Mouse (Mus musculus) forebrain, embryonic 11.5 days (tissue): ENCODE results near the gene Rbm38. TPM values are rescaled to one million over a fixed set of nuclear protein-coding genes. Genes with fewer than 3 reads are reported as not detected.
A peak's percentile ranks its signal among the peaks of the same experiment; 100 is the strongest.

Experiments used
- ATAC-seq: fragments of 200-750 bp; cut with Nextera tagmentation; replicated peaks from 2 replicates; pipeline ENCODE4 v1.8.0; 2017; ENCODE audit warnings: moderate TSS enrichment; ENCODE audit not compliant: low FRiP score
- DNase-seq: peaks from one replicate; pipeline ENCODE4 v3.0.0-alpha.2; 2017; ENCODE audit warnings: low spot score
- H3K27ac ChIP-seq: fragments of 300-500 bp; sonication (generic); 2 replicates; pipeline ENCODE4 v1.5.1; 2014; ENCODE audit warnings: low read depth, low read length
- H3K27me3 ChIP-seq: fragments of 300-500 bp; sonication (generic); 2 replicates; pipeline ENCODE4 v1.6.1; 2014; ENCODE audit warnings: mild to moderate bottlenecking, low read length, mixed read lengths; ENCODE audit not compliant: control insufficient read depth, insufficient read depth
- H3K36me3 ChIP-seq: fragments of 300-500 bp; sonication (generic); 2 replicates; pipeline ENCODE4 v1.6.1; 2014; ENCODE audit warnings: mild to moderate bottlenecking, low read length, moderate library complexity, mixed read lengths; ENCODE audit not compliant: control insufficient read depth, insufficient read depth
- H3K4me1 ChIP-seq: fragments of 300-500 bp; sonication (generic); replicated peaks from 2 replicates; pipeline ENCODE4 v1.6.1; 2014; ENCODE audit warnings: low read length, mixed read lengths; ENCODE audit not compliant: control insufficient read depth, insufficient read depth
- H3K4me2 ChIP-seq: fragments of 300-500 bp; sonication (generic); 2 replicates; pipeline ENCODE4 v1.6.1; 2014; ENCODE audit warnings: low read depth, mild to moderate bottlenecking, low read length, moderate library complexity, mixed read lengths; ENCODE audit not compliant: severe bottlenecking
- H3K4me3 ChIP-seq: fragments of 300-500 bp; sonication (generic); 2 replicates; pipeline ENCODE4 v1.5.1; 2014; ENCODE audit warnings: low read depth, low read length
- H3K9ac ChIP-seq: fragments of 300-500 bp; sonication (generic); 2 replicates; pipeline ENCODE4 v1.6.1; 2014; ENCODE audit warnings: low read length
- H3K9me3 ChIP-seq: fragments of 300-500 bp; sonication (generic); 2 replicates; pipeline ENCODE4 v1.6.1; 2016; ENCODE audit warnings: low read length, mixed read lengths; ENCODE audit not compliant: control insufficient read depth
- WGBS: fragments of 180-500 bp; shearing (Covaris S2); extraction: QIAGEN DNeasy Blood & Tissue Kit; methylation state at CpG from one replicate; pipeline ENCODE4 v1.1.7; 2014; 5-methylcytosine and 5-hydroxymethylcytosine counted together
- polyA plus RNA-seq: library from polyadenylated mRNA; unstranded; fragments of >200 nt; fragmentation: Nextera tagmentation; extraction: Ambion mirVana; gene quantifications from 2 replicates; pipeline ENCODE4 v1.2.1, GENCODE M21; 2014

The Rbm38 gene
- polyA plus RNA-seq, 1 experiment from 2014 or later, result 111 TPM

DNA sequence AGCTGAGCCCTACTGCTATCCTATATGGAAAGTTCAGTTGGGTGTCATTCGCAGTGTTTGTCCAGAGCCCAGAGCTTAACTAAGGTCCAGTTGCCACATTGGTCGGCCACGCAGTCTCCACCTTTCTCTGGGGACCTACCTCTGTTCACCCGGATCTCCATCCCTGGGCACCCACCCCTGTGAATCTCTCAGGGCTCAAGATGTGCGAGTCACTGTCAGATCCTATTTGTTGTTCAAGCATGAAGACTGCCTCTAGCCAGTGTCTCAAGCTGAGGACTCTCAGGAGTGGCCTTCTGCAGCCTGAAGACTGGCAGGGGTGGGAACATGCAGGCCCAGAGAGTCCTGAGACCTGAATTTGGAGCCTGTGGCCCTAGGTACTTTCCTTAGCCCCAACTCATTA lies 15.8 kb downstream of the Rbm38 start:
- H3K4me2 ChIP-seq, result no peak overlapping the region
- no peak overlapping the region for H3K9ac ChIP-seq
- H3K27me3 ChIP-seq, result no peaks in the 10 kb centered on the region
- no peak overlapping the region for H3K4me3 ChIP-seq
- peaks cover 9% of the 10 kb centered on the region; the same call in 1 of the 2 replicates for H3K36me3 ChIP-seq
- no peaks in the 10 kb centered on the region for H3K9me3 ChIP-seq
- DNase-seq, result no peak
- no peak for ATAC-seq
- H3K4me1 ChIP-seq, result no peaks in the 10 kb centered on the region
- 92% methylated on average over 5 of the region's 5 CpGs for WGBS
- no peak overlapping the region for H3K27ac ChIP-seq

DNA sequence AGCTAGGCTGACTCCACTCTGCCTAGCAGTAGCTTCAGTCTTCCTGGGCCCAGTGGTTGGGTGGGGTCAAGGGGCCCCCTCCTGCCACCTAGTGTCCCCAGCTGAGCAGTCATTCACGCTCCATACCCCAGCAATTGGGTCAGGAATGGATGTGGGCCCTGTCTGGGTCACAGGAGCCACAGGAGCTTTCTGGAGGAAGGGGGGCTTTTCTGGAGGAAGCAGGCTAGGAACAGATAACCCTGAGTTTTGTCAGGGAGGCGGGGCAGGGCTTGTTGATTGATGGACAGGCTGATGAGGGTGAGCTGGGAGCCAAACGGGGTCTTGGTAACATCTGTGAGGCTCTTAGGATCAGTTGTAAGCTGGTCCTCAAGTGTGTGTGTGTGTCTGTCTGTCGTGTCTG lies 16.3 kb downstream of the Rbm38 start:
- no peak for DNase-seq
- Histone ChIP-seq H3K9me3 (no peaks in the 10 kb centered on the region), H3K4me3 (no peak overlapping the region), H3K27ac (peak overlapping the region; percentile 6; the same call in 1 of the 2 replicates), H3K4me2 (no peak overlapping the region), H3K36me3 (peaks cover 6% of the 10 kb centered on the region; the same call in 1 of the 2 replicates), H3K27me3 (no peaks in the 10 kb centered on the region), H3K9ac (no peak overlapping the region), H3K4me1 (no peaks in the 10 kb centered on the region)
- no peak for ATAC-seq
- 74% methylated on average over 4 of the region's 4 CpGs for WGBS

GRCm38 (mm10) chr2:173037347-173037746 lies 17.0 kb downstream of the Rbm38 start:
- H3K27ac ChIP-seq, result no peak overlapping the region
- no peak for ATAC-seq
- H3K4me3 ChIP-seq, result no peak overlapping the region
- no peak overlapping the region for H3K4me2 ChIP-seq
- H3K9me3 ChIP-seq, result no peaks in the 10 kb centered on the region
- no peaks in the 10 kb centered on the region for H3K4me1 ChIP-seq
- 72% methylated on average over 5 of the region's 5 CpGs for WGBS
- H3K27me3 ChIP-seq, result no peaks in the 10 kb centered on the region
- DNase-seq, result no peak
- peaks cover 6% of the 10 kb centered on the region; the same call in 1 of the 2 replicates for H3K36me3 ChIP-seq
- H3K9ac ChIP-seq, result no peak overlapping the region

DNA sequence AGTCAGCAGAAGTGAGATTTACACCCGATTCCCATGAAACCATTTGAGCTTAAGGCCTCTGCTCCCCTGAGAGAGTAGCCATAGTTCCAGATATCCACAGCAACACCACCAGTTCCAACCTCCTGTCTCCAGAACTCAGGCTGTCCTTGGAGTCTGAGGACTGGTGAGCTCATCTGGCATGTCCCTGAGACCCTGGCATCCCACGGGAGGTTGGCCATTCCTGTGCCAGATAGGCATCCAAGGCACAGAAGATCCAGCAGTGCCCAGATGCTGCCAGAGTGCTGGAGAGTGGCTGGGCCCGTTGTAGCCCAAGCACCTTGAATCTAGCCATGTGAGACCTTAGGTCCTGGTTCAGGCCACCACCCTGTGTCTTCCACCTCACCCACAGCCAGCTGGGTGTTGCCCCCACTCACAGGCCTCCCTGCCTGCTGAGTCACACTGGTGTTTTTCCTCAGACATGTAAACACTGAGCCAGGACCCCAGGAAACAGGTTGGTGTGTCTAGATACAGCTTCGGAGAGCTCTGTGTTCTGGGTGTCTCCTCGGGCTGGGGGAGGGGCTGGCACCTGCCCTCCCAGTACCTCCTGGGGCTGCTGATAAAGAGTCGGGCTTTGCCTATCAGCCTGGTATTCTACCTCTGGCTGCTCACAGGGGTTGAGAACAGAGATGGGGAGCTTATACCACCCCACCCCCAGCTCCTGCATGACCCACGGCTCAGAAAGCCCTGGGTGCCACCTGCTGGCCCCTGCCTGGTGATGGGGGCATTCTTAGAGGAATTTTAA lies 17.7 kb downstream of the Rbm38 start:
- Histone ChIP-seq H3K36me3 (peaks cover 6% of the 10 kb centered on the region; the same call in 1 of the 2 replicates), H3K9ac (no peak overlapping the region), H3K27ac (no peak overlapping the region), H3K27me3 (no peaks in the 10 kb centered on the region), H3K4me1 (no peaks in the 10 kb centered on the region), H3K4me3 (no peak overlapping the region), H3K4me2 (no peak overlapping the region), H3K9me3 (no peaks in the 10 kb centered on the region)
- DNase-seq (no peak), ATAC-seq (peak; percentile 38; the same call in 1 of the 2 replicates)
- WGBS, result 76% methylated on average over 7 of the region's 7 CpGs

- Histone ChIP-seq H3K4me1 (no peaks in the 10 kb centered on the region), H3K36me3 (peaks cover 3% of the 10 kb centered on the region; the same call in 1 of the 2 replicates), H3K27ac (no peak overlapping the region), H3K9ac (no peak overlapping the region), H3K27me3 (no peaks in the 10 kb centered on the region), H3K9me3 (no peaks in the 10 kb centered on the region), H3K4me2 (no peak overlapping the region), H3K4me3 (no peak overlapping the region)
- ATAC-seq (no peak), DNase-seq (no peak)
- 94% methylated on average over 4 of the region's 4 CpGs for WGBS
These were observed 18.7 kb downstream of the Rbm38 start for GRCm38 (mm10) chr2:173039041-173039440.

- Histone ChIP-seq H3K4me2 (no peak overlapping the region), H3K4me1 (no peaks in the 10 kb centered on the region), H3K27me3 (no peaks in the 10 kb centered on the region), H3K9ac (no peak overlapping the region), H3K9me3 (no peaks in the 10 kb centered on the region), H3K36me3 (no peaks in the 10 kb centered on the region; the same call in 1 of the 2 replicates), H3K27ac (no peak overlapping the region), H3K4me3 (no peak overlapping the region)
- ATAC-seq (no peak), DNase-seq (no peak)
- 86% methylated on average over 3 of the region's 3 CpGs for WGBS
These were observed 20.5 kb downstream of the Rbm38 start for GRCm38 (mm10) chr2:173040803-173041202.

DNA sequence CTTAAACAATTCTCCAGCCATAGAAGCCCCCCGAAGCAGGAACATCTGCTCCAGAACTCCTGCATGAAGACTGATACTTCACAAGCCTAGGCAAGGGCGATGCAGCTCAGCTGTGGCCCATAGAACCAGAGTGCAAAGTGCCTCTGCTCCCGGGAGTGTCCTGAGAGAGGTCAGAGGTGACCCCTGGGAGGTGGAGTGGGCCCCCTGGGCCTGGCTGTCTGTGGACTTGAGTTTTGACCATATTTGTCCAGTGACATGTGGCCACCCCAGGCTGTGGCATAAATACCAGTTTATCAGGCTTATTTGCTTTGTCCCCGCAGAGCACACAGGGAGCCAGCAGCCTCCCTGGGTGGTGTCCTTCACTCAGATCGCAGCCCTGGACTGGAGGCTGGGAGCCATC lies 20.9 kb downstream of the Rbm38 start:
- no peaks in the 10 kb centered on the region for H3K36me3 ChIP-seq
- H3K9me3 ChIP-seq, result no peaks in the 10 kb centered on the region
- H3K27ac ChIP-seq, result no peak overlapping the region
- no peak overlapping the region for H3K4me3 ChIP-seq
- no peak overlapping the region for H3K9ac ChIP-seq
- no peaks in the 10 kb centered on the region for H3K27me3 ChIP-seq
- DNase-seq (no peak), ATAC-seq (no peak)
- H3K4me1 ChIP-seq, result no peaks in the 10 kb centered on the region
- WGBS, result 76% methylated on average over 5 of the region's 5 CpGs
- H3K4me2 ChIP-seq, result no peak overlapping the region

DNA sequence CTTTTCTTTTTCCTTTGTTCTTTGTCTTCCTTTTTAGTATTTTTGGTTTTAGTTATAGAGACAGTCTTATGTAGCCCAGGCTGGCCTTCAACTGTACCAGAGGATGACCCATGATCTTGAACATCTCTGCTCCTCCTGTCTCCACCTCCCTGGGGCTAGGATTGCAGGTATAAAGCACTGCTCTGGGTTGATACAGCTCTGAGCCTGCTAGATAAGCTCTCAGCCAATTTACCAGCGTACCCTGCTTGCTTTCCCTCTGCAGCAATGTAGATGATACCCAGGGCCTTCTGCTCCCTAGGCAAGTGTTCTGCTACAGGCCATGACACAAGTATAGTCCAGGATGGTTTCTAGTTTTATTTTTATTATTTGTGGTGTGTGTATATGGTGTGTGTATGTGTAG lies 21.6 kb downstream of the Rbm38 start:
- H3K27ac ChIP-seq, result no peak overlapping the region
- no peaks in the 10 kb centered on the region for H3K36me3 ChIP-seq
- WGBS, result 69% methylated on average over 1 of the region's 1 CpGs
- no peak overlapping the region for H3K9ac ChIP-seq
- ATAC-seq, result no peak
- no peaks in the 10 kb centered on the region for H3K27me3 ChIP-seq
- no peak overlapping the region for H3K4me2 ChIP-seq
- DNase-seq, result no peak
- no peaks in the 10 kb centered on the region for H3K4me1 ChIP-seq
- no peak overlapping the region for H3K4me3 ChIP-seq
- H3K9me3 ChIP-seq, result no peaks in the 10 kb centered on the region
